Mouse (Mus musculus) hindbrain, embryonic 14.5 days (tissue): ENCODE measurements around the gene Usp16. TPM values are rescaled to one million over a fixed set of nuclear protein-coding genes. Genes with fewer than 3 reads are reported as not detected.

Source experiments
- polyA plus RNA-seq: library from polyadenylated mRNA; unstranded; fragments of >200 nt; fragmentation: Nextera tagmentation; extraction: Ambion mirVana; gene quantifications from 2 replicates; pipeline ENCODE4 v1.2.1, GENCODE M21; 2014

The Usp16 gene
- polyA plus RNA-seq, 1 experiment from 2014 or later: 52.1 TPM

Other genes starting within 250 kb of the Usp16 start
- gene N6amt1, start 100.5 kb upstream of the Usp16 start, polyA plus RNA-seq: 17.6 and 21.0 TPM in 2 replicates
- gene Ltn1, start 22.1 kb upstream of the Usp16 start, polyA plus RNA-seq: 30.5 and 31.8 TPM in 2 replicates
- gene Rwdd2b, start 14.1 kb upstream of the Usp16 start, polyA plus RNA-seq: 14.7 and 15.8 TPM in 2 replicates
- 414 and 438 TPM in 2 replicates for gene Cct8, start 41.2 kb downstream of the Usp16 start, polyA plus RNA-seq
- gene Map3k7cl, start 98.6 kb downstream of the Usp16 start, polyA plus RNA-seq: 0.12 TPM in 1 of 2 replicates, not detected in the other
- 18.8 and 19.9 TPM in 2 replicates for gene Bach1, start 244.2 kb downstream of the Usp16 start, polyA plus RNA-seq